ENCODE assay signal across 10 mouse cellular contexts in genomic region chr10:66930563-66930962, GRCm38 (mm10).
DNase-seq lines count a peak whose midpoint lies in the region; ATAC-seq and TF ChIP-seq lines count a peak whose summit lies in the region.
"Had no signal": no experiment of that assay in that cellular context is flagged by ENCODE, and none has a peak within 500 bp of the region (broad histone marks: within the 10 kb centered on the region; RNA-seq: fewer than 3 reads in every experiment).

No protein-coding gene starts in this region.

- no peak for TF ChIP-seq CTCF in bone marrow, adult 2 months (IDR thresholded peaks at IDR 0.05; ENCODE audit: control insufficient read depth, insufficient read depth, low read length)

- H3K27me3 ChIP-seq in stomach, embryonic 16.5 days (ENCODE audit: control insufficient read depth, insufficient read depth, low read length), result no peaks in the 10 kb centered on the region
- no peaks in the 10 kb centered on the region for H3K27me3 ChIP-seq in forebrain, embryonic 14.5 days (replicated peaks; ENCODE audit: control insufficient read depth, insufficient read depth, low read length)
- H3K27me3 ChIP-seq: hindbrain, embryonic 15.5 days; limb, embryonic 12.5 days had no signal

- H3K9ac ChIP-seq in stomach, embryonic 16.5 days (ENCODE audit: low read length), result no peak overlapping the region
- no peak overlapping the region for H3K9ac ChIP-seq in forebrain, embryonic 14.5 days (ENCODE audit: low read length)
- H3K9ac ChIP-seq: hindbrain, embryonic 15.5 days; limb, embryonic 12.5 days had no signal

- H3K4me1 ChIP-seq in bone marrow, adult 2 months (ENCODE audit: control insufficient read depth, insufficient read depth, low read length), result peaks cover 4% of the 10 kb centered on the region; the same call in 1 of the 2 replicates
- H3K4me1 ChIP-seq in stomach, embryonic 16.5 days (ENCODE audit: control insufficient read depth, insufficient read depth, low read length), result peaks cover 10% of the 10 kb centered on the region; the same call in 1 of the 2 replicates
- no peaks in the 10 kb centered on the region for H3K4me1 ChIP-seq in forebrain, embryonic 14.5 days (ENCODE audit: control insufficient read depth, insufficient read depth, low read length)
- H3K4me1 ChIP-seq: hindbrain, embryonic 15.5 days had no signal

- ATAC-seq in stomach, embryonic 16.5 days (ENCODE audit: insufficient read depth, low FRiP score), result no peak
- no peak for ATAC-seq in forebrain, embryonic 14.5 days

- 4% methylated on average over 10 of the region's 10 CpGs for WGBS in bone marrow, adult 2 months
- 56% methylated on average over 10 of the region's 10 CpGs for WGBS in stomach, embryonic 16.5 days
- 75% methylated on average over 10 of the region's 10 CpGs for WGBS in forebrain, embryonic 14.5 days

- H3K27ac ChIP-seq in bone marrow, adult 2 months (ENCODE audit: control insufficient read depth, insufficient read depth, low read depth, low read length, poor library complexity), result peak overlapping the region; percentile 36; the same call in 1 of the 2 replicates
- H3K27ac ChIP-seq in stomach, embryonic 16.5 days (ENCODE audit: low read length), result peak overlapping the region; percentile 18; the same call in 1 of the 2 replicates
- H3K27ac ChIP-seq in forebrain, embryonic 14.5 days (ENCODE audit: low read depth, low read length), result no peak overlapping the region
- H3K27ac ChIP-seq: hindbrain, embryonic 15.5 days; limb, embryonic 12.5 days; midbrain, embryonic 10.5 days had no signal

- H3K9me3 ChIP-seq in stomach, embryonic 16.5 days (replicated peaks; ENCODE audit: control insufficient read depth, low read length), result no peaks in the 10 kb centered on the region
- no peaks in the 10 kb centered on the region for H3K9me3 ChIP-seq in forebrain, embryonic 14.5 days (replicated peaks; ENCODE audit: control insufficient read depth, low read length)
- H3K9me3 ChIP-seq: hindbrain, embryonic 15.5 days; limb, embryonic 12.5 days; midbrain, embryonic 10.5 days had no signal

- peak overlapping the region; percentile 35 for H3K4me3 ChIP-seq in bone marrow, adult 2 months (replicated peaks; ENCODE audit: control insufficient read depth, low read depth, low read length)
- H3K4me3 ChIP-seq in stomach, embryonic 16.5 days (replicated peaks; ENCODE audit: low read length), result no peak overlapping the region
- no peak overlapping the region for H3K4me3 ChIP-seq in forebrain, embryonic 14.5 days (ENCODE audit: low read depth, low read length)
- H3K4me3 ChIP-seq: hindbrain, embryonic 15.5 days; limb, embryonic 12.5 days; midbrain, embryonic 10.5 days had no signal

- no peaks in the 10 kb centered on the region for H3K36me3 ChIP-seq in stomach, embryonic 16.5 days (ENCODE audit: control insufficient read depth, insufficient read depth, low read length)
- H3K36me3 ChIP-seq in forebrain, embryonic 14.5 days (ENCODE audit: control insufficient read depth, insufficient read depth, low read length), result no peaks in the 10 kb centered on the region
- H3K36me3 ChIP-seq: hindbrain, embryonic 15.5 days; limb, embryonic 12.5 days; midbrain, embryonic 10.5 days had no signal

- no peak overlapping the region for H3K4me2 ChIP-seq in stomach, embryonic 16.5 days (ENCODE audit: low read depth, low read length)
- H3K4me2 ChIP-seq in forebrain, embryonic 14.5 days (ENCODE audit: low read length), result no peak overlapping the region
- H3K4me2 ChIP-seq: hindbrain, embryonic 15.5 days; limb, embryonic 12.5 days had no signal

- peak; percentile 40 for DNase-seq in lung, postnatal 36 days
- no peak for DNase-seq in lung, postnatal 14 days
- DNase-seq in kidney, postnatal 14 days, result peak; percentile 25
- DNase-seq in forebrain, embryonic 14.5 days (ENCODE audit: low spot score), result no peak
- no peak for DNase-seq in right cerebral cortex, postnatal 25 days

- no peak for TF ChIP-seq POLR2A in bone marrow, adult 2 months (IDR thresholded peaks at IDR 0.05; ENCODE audit: borderline replicate concordance, control insufficient read depth, low read depth, low read length)

Comparison
In these comparisons a context has a peak if more than half of its experiments do, and no peak if none do; other contexts are left out.
1. DNase-seq: peak in lung, postnatal 36 days (single experiment) and kidney, postnatal 14 days (single experiment); none in lung, postnatal 14 days (single experiment), forebrain, embryonic 14.5 days (single experiment) and right cerebral cortex, postnatal 25 days (single experiment).